Mouse (Mus musculus): ENCODE measurements at regions not wholly inside any gene's neighbourhood (a gene's known extent, or its start where the extent isn't known, plus 50 kb on each side); places are given as distances from the start of the nearest gene placed in this dataset.

- Histone ChIP-seq H3K4me3 (ENCODE audit: low read depth, low read length) (no peak overlapping the region), H3K9ac (ENCODE audit: low read depth, low read length) (no peak overlapping the region), H3K4me2 (replicated peaks; ENCODE audit: low read depth, low read length) (no peak overlapping the region), H3K4me1 (replicated peaks; ENCODE audit: control insufficient read depth, insufficient read depth, low read length) (no peaks in the 10 kb centered on the region), H3K27ac (ENCODE audit: low read depth, low read length) (no peak overlapping the region), H3K36me3 (ENCODE audit: control insufficient read depth, insufficient read depth, low read length) (no peaks in the 10 kb centered on the region), H3K27me3 (ENCODE audit: control insufficient read depth, insufficient read depth, low read length) (no peaks in the 10 kb centered on the region), H3K9me3 (ENCODE audit: control insufficient read depth, low read length) (no peaks in the 10 kb centered on the region)
- 63% methylated on average over 5 of the region's 5 CpGs for WGBS
- ATAC-seq (ENCODE audit: low FRiP score) (no peak), DNase-seq (ENCODE audit: low spot score) (no peak)
These were observed 377.3 kb upstream of the Prickle1 start for GRCm38 (mm10) chr15:93972979-93973378.

- DNase-seq (ENCODE audit: low spot score) (no peak), ATAC-seq (ENCODE audit: low FRiP score) (no peak)
- Histone ChIP-seq H3K4me1 (replicated peaks; ENCODE audit: control insufficient read depth, insufficient read depth, low read length) (no peaks in the 10 kb centered on the region), H3K9me3 (ENCODE audit: control insufficient read depth, low read length) (no peaks in the 10 kb centered on the region), H3K27ac (ENCODE audit: low read depth, low read length) (no peak overlapping the region), H3K27me3 (ENCODE audit: control insufficient read depth, insufficient read depth, low read length) (no peaks in the 10 kb centered on the region), H3K9ac (ENCODE audit: low read depth, low read length) (no peak overlapping the region), H3K4me3 (ENCODE audit: low read depth, low read length) (no peak overlapping the region), H3K36me3 (ENCODE audit: control insufficient read depth, insufficient read depth, low read length) (no peaks in the 10 kb centered on the region), H3K4me2 (replicated peaks; ENCODE audit: low read depth, low read length) (no peak overlapping the region)
These were observed 366.3 kb upstream of the Prickle1 start for GRCm38 (mm10) chr15:93961950-93962349.

DNA sequence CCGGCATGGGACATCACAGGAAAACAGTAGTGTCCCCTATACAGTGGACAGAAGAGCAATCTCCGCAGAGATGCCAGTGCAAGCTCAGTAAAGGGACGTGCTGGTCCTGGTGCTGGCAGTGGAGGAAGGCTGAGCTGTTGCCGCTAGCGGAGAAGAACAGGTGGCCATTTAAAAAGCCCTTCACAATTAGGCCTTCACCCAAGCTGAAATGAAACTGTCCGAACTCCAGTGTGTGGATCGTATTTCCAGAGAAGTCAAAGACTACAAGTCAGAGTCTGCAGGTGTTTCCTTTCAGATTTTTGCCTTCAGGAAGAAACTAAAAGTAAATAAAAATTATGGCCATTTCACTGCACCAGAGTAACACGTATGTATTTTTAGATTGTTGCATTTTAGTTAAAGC lies 364.2 kb upstream of the Prickle1 start:
- ATAC-seq (ENCODE audit: low FRiP score) (no peak), DNase-seq (ENCODE audit: low spot score) (no peak)
- Histone ChIP-seq H3K9me3 (ENCODE audit: control insufficient read depth, low read length) (no peaks in the 10 kb centered on the region), H3K9ac (ENCODE audit: low read depth, low read length) (no peak overlapping the region), H3K4me2 (replicated peaks; ENCODE audit: low read depth, low read length) (no peak overlapping the region), H3K27ac (ENCODE audit: low read depth, low read length) (no peak overlapping the region), H3K4me3 (ENCODE audit: low read depth, low read length) (no peak overlapping the region), H3K27me3 (ENCODE audit: control insufficient read depth, insufficient read depth, low read length) (no peaks in the 10 kb centered on the region), H3K4me1 (replicated peaks; ENCODE audit: control insufficient read depth, insufficient read depth, low read length) (no peaks in the 10 kb centered on the region), H3K36me3 (ENCODE audit: control insufficient read depth, insufficient read depth, low read length) (no peaks in the 10 kb centered on the region)
- 80% methylated on average over 8 of the region's 8 CpGs for WGBS

GRCm38 (mm10) chr15:93958086-93958485 lies 362.4 kb upstream of the Prickle1 start:
- ATAC-seq (ENCODE audit: low FRiP score) (no peak), DNase-seq (ENCODE audit: low spot score) (no peak)
- 92% methylated on average over 1 of the region's 1 CpGs for WGBS
- no peaks in the 10 kb centered on the region for H3K36me3 ChIP-seq (ENCODE audit: control insufficient read depth, insufficient read depth, low read length)
- no peaks in the 10 kb centered on the region for H3K27me3 ChIP-seq (ENCODE audit: control insufficient read depth, insufficient read depth, low read length)
- no peaks in the 10 kb centered on the region for H3K9me3 ChIP-seq (ENCODE audit: control insufficient read depth, low read length)
- no peak overlapping the region for H3K4me2 ChIP-seq (replicated peaks; ENCODE audit: low read depth, low read length)
- no peak overlapping the region for H3K27ac ChIP-seq (ENCODE audit: low read depth, low read length)
- H3K4me1 ChIP-seq (replicated peaks; ENCODE audit: control insufficient read depth, insufficient read depth, low read length): no peaks in the 10 kb centered on the region
- no peak overlapping the region for H3K4me3 ChIP-seq (ENCODE audit: low read depth, low read length)
- H3K9ac ChIP-seq (ENCODE audit: low read depth, low read length): no peak overlapping the region

DNA sequence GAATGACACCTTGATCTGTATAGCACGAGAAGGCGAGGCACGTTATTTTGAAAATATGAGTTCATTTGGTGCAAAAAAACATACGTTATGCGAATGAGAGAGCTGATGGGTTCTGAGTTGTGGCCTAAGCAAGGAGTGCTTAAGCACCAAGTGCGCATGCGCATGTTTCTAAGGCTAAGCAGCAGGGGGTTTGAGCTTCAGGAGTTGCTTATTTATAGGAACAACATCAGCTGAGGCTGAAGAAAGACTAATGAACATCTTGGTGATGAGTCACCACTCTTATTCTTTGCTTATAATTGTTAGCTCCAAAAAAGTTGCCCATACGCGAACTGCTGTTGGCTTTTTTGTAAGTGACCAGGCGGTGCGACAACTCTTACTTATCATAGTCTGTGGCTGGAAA lies 361.1 kb upstream of the Prickle1 start:
- Histone ChIP-seq H3K27ac (ENCODE audit: low read depth, low read length) (no peak overlapping the region), H3K36me3 (ENCODE audit: control insufficient read depth, insufficient read depth, low read length) (no peaks in the 10 kb centered on the region), H3K9me3 (ENCODE audit: control insufficient read depth, low read length) (no peaks in the 10 kb centered on the region), H3K4me1 (replicated peaks; ENCODE audit: control insufficient read depth, insufficient read depth, low read length) (no peaks in the 10 kb centered on the region), H3K9ac (ENCODE audit: low read depth, low read length) (no peak overlapping the region), H3K27me3 (ENCODE audit: control insufficient read depth, insufficient read depth, low read length) (no peaks in the 10 kb centered on the region), H3K4me3 (ENCODE audit: low read depth, low read length) (no peak overlapping the region), H3K4me2 (replicated peaks; ENCODE audit: low read depth, low read length) (no peak overlapping the region)
- 97% methylated on average over 11 of the region's 11 CpGs for WGBS
- ATAC-seq (ENCODE audit: low FRiP score): no peak
- DNase-seq (ENCODE audit: low spot score): no peak

- DNase-seq (ENCODE audit: low spot score) (no peak), ATAC-seq (ENCODE audit: low FRiP score) (no peak)
- 95% methylated on average over 1 of the region's 1 CpGs for WGBS
- Histone ChIP-seq H3K27ac (ENCODE audit: low read depth, low read length) (no peak overlapping the region), H3K4me1 (replicated peaks; ENCODE audit: control insufficient read depth, insufficient read depth, low read length) (no peaks in the 10 kb centered on the region), H3K4me3 (ENCODE audit: low read depth, low read length) (no peak overlapping the region), H3K9ac (ENCODE audit: low read depth, low read length) (no peak overlapping the region), H3K36me3 (ENCODE audit: control insufficient read depth, insufficient read depth, low read length) (no peaks in the 10 kb centered on the region), H3K4me2 (replicated peaks; ENCODE audit: low read depth, low read length) (no peak overlapping the region), H3K9me3 (ENCODE audit: control insufficient read depth, low read length) (no peaks in the 10 kb centered on the region), H3K27me3 (ENCODE audit: control insufficient read depth, insufficient read depth, low read length) (no peaks in the 10 kb centered on the region)
These were observed 357.9 kb upstream of the Prickle1 start for GRCm38 (mm10) chr15:93953548-93953947.

- Histone ChIP-seq H3K4me1 (replicated peaks; ENCODE audit: control insufficient read depth, insufficient read depth, low read length) (no peaks in the 10 kb centered on the region), H3K9ac (ENCODE audit: low read depth, low read length) (no peak overlapping the region), H3K27me3 (ENCODE audit: control insufficient read depth, insufficient read depth, low read length) (no peaks in the 10 kb centered on the region), H3K27ac (ENCODE audit: low read depth, low read length) (no peak overlapping the region), H3K4me3 (ENCODE audit: low read depth, low read length) (no peak overlapping the region), H3K9me3 (ENCODE audit: control insufficient read depth, low read length) (no peaks in the 10 kb centered on the region), H3K36me3 (ENCODE audit: control insufficient read depth, insufficient read depth, low read length) (no peaks in the 10 kb centered on the region), H3K4me2 (replicated peaks; ENCODE audit: low read depth, low read length) (no peak overlapping the region)
- no peak for DNase-seq (ENCODE audit: low spot score)
- ATAC-seq (ENCODE audit: low FRiP score): no peak
- WGBS: 87% methylated on average over 1 of the region's 1 CpGs
These were observed 354.8 kb upstream of the Prickle1 start for GRCm38 (mm10) chr15:93950441-93950840.

GRCm38 (mm10) chr15:93948902-93949301 lies 353.2 kb upstream of the Prickle1 start:
- H3K27me3 ChIP-seq (ENCODE audit: control insufficient read depth, insufficient read depth, low read length): no peaks in the 10 kb centered on the region
- 76% methylated on average over 4 of the region's 4 CpGs for WGBS
- DNase-seq (ENCODE audit: low spot score) (no peak), ATAC-seq (ENCODE audit: low FRiP score) (no peak)
- no peak overlapping the region for H3K9ac ChIP-seq (ENCODE audit: low read depth, low read length)
- no peak overlapping the region for H3K4me3 ChIP-seq (ENCODE audit: low read depth, low read length)
- H3K36me3 ChIP-seq (ENCODE audit: control insufficient read depth, insufficient read depth, low read length): no peaks in the 10 kb centered on the region
- no peak overlapping the region for H3K4me2 ChIP-seq (replicated peaks; ENCODE audit: low read depth, low read length)
- H3K4me1 ChIP-seq (replicated peaks; ENCODE audit: control insufficient read depth, insufficient read depth, low read length): no peaks in the 10 kb centered on the region
- no peaks in the 10 kb centered on the region for H3K9me3 ChIP-seq (ENCODE audit: control insufficient read depth, low read length)
- no peak overlapping the region for H3K27ac ChIP-seq (ENCODE audit: low read depth, low read length)

DNA sequence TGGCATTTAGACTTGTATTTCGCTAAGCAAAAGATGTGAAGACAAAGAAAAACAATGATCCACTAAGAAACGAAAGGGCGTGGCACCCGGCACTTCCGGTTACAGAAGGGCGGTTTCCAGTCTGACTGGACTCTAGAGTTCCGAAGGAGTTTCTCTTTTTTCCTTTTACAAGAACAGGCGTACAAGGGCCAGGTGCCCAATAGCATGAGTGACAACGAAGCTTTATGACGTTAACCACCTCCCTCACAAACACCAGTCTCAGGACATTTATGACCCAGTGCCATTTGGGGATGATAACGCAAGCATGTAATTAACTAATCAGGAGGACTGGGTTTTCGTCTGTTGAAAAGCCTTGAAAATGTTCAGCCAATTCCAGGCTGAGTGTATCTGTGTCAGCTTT lies 347.9 kb upstream of the Prickle1 start:
- 94% methylated on average over 12 of the region's 12 CpGs for WGBS
- no peak for DNase-seq (ENCODE audit: low spot score)
- ATAC-seq (ENCODE audit: low FRiP score): no peak
- no peak overlapping the region for H3K9ac ChIP-seq (ENCODE audit: low read depth, low read length)
- H3K4me2 ChIP-seq (replicated peaks; ENCODE audit: low read depth, low read length): no peak overlapping the region
- no peak overlapping the region for H3K4me3 ChIP-seq (ENCODE audit: low read depth, low read length)
- no peak overlapping the region for H3K27ac ChIP-seq (ENCODE audit: low read depth, low read length)
- no peaks in the 10 kb centered on the region for H3K4me1 ChIP-seq (replicated peaks; ENCODE audit: control insufficient read depth, insufficient read depth, low read length)
- no peaks in the 10 kb centered on the region for H3K27me3 ChIP-seq (ENCODE audit: control insufficient read depth, insufficient read depth, low read length)
- no peaks in the 10 kb centered on the region for H3K9me3 ChIP-seq (ENCODE audit: control insufficient read depth, low read length)
- no peaks in the 10 kb centered on the region for H3K36me3 ChIP-seq (ENCODE audit: control insufficient read depth, insufficient read depth, low read length)
